Mouse (Mus musculus) MEL (cell line): Measurements from ENCODE around the gene Vsig1.

Source experiments
- CHD1 ChIP-seq: IDR thresholded peaks from 2 replicates; pipeline ENCODE4 v1.6.1; 2012; ENCODE audit warnings: low read depth, mild to moderate bottlenecking, inconsistent platforms, low read length, improper control_type of control experiment
- CTCF ChIP-seq, 3 experiments: IDR thresholded peaks in 2 of 3; conservative IDR thresholded peaks in 1 of 3; 2 replicates each; pipeline ENCODE4 v1.5.1; 2011 to 2012; ENCODE audit warnings: low read length in 3 of 3, low read depth in 2 of 3, mild to moderate bottlenecking in 2 of 3, improper control_type of control experiment in 1 of 3, inconsistent platforms in 1 of 3, mixed read lengths in 1 of 3, moderate library complexity in 1 of 3; ENCODE audit not compliant: control insufficient read depth in 1 of 3, insufficient read depth in 1 of 3, poor library complexity in 1 of 3, severe bottlenecking in 1 of 3
- HCFC1 ChIP-seq: IDR thresholded peaks from 2 replicates; pipeline ENCODE4 v1.6.1; 2012; ENCODE audit warnings: low read depth, mild to moderate bottlenecking, inconsistent platforms, low read length, improper control_type of control experiment, moderate library complexity
- JUND ChIP-seq: IDR thresholded peaks from 2 replicates; pipeline ENCODE4 v1.6.1; 2011; ENCODE audit warnings: low read depth, mild to moderate bottlenecking, improper control_type of control experiment, low read length
- MAFK ChIP-seq: IDR thresholded peaks from 2 replicates; pipeline ENCODE4 v1.6.1; 2011; ENCODE audit warnings: low read depth, mild to moderate bottlenecking, low read length, improper control_type of control experiment, borderline replicate concordance
- MYC ChIP-seq: IDR thresholded peaks from 2 replicates; pipeline ENCODE4 v1.6.1; 2011; ENCODE audit warnings: low read depth, mild to moderate bottlenecking, low read length, improper control_type of control experiment, moderate library complexity
- POLR2A ChIP-seq, 2 experiments: IDR thresholded peaks; 2 replicates each; pipeline ENCODE4 v1.6.1; 2011 to 2012; ENCODE audit warnings: low read length in 2 of 2, mild to moderate bottlenecking in 2 of 2, control low read depth in 1 of 2, improper control_type of control experiment in 1 of 2, low read depth in 1 of 2, moderate library complexity in 1 of 2; ENCODE audit not compliant: control insufficient read depth in 1 of 2, insufficient read depth in 1 of 2, poor library complexity in 1 of 2
- POLR2AphosphoS2 ChIP-seq: IDR thresholded peaks from 2 replicates; pipeline ENCODE4 v1.6.1; 2011; ENCODE audit warnings: low read length, improper control_type of control experiment
- RCOR1 ChIP-seq: IDR thresholded peaks from 2 replicates; pipeline ENCODE4 v1.6.1; 2012; ENCODE audit warnings: low read depth, mild to moderate bottlenecking, inconsistent platforms, low read length, improper control_type of control experiment
- USF1 ChIP-seq: IDR thresholded peaks from 2 replicates; pipeline ENCODE4 v1.6.1; 2014; ENCODE audit warnings: low read depth, mild to moderate bottlenecking, inconsistent platforms, low read length, improper control_type of control experiment, moderate library complexity
- ZC3H11A ChIP-seq: IDR thresholded peaks from 2 replicates; pipeline ENCODE4 v1.6.1; 2012; ENCODE audit warnings: low read depth, mild to moderate bottlenecking, inconsistent platforms, low read length, improper control_type of control experiment

DNA sequence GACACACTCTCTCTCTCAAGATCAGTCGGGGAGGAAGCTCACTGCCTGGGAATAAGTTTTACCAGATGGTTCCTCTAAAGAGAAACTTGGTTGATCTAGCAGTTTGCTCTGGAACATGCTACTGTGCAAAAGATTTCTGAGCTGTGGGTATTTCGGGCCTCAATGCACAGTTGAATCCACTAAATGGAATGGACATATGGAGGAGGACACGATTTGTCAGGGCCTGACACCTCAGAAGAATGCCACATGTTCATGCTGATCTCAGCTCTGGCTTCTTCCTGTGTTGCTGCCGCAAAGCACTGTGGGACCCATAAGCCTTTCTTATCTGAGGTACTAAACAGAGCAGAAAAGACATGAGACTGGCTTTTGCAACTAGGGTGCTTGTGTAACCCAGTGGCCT, 15.6 kb upstream of the Vsig1 start:
- TF ChIP-seq CTCF (IDR thresholded peaks at IDR 0.05 in 2 of 3, conservative IDR thresholded peaks at IDR 0.05 in 1 of 3; ENCODE audit: control insufficient read depth in 1 of 3, insufficient read depth in 1 of 3, low read depth in 2 of 3, low read length in 3 of 3, poor library complexity in 1 of 3, severe bottlenecking in 1 of 3) (no peak), MYC (no peak), POLR2A (IDR thresholded peaks at IDR 0.05; ENCODE audit: control insufficient read depth in 1 of 2, insufficient read depth in 1 of 2, low read depth in 1 of 2, low read length in 2 of 2, poor library complexity in 1 of 2) (no peak), ZC3H11A (no peak), CHD1 (no peak), RCOR1 (no peak), USF1 (no peak), MAFK (no peak), HCFC1 (no peak), JUND (no peak), POLR2AphosphoS2 (no peak)
